Mouse (Mus musculus) urinary bladder, postnatal 25 days (tissue): ENCODE data around the gene Rapgef4.
"Not testable (repeated sequence)": the region's sequence is repeated elsewhere in the genome, so short reads cannot be mapped to it uniquely, and the experiment has no call there.

Experiments
- DNase-seq: peaks from one replicate; pipeline ENCODE4 v3.0.0; 2022; ENCODE audit warnings: low spot score

Gene Rapgef4

GRCm38 (mm10) chr2:72029081-72029480, 48.0 kb downstream of the Rapgef4 start:
- DNase-seq, result no peak

- DNase-seq, result no peak
Measured at GRCm38 (mm10) chr2:72029586-72030144, 48.6 kb downstream of the Rapgef4 start.

- no peak for DNase-seq
Measured at GRCm38 (mm10) chr2:72031717-72032116, 50.7 kb downstream of the Rapgef4 start.

GRCm38 (mm10) chr2:72035616-72036015, 54.6 kb downstream of the Rapgef4 start:
- DNase-seq, result peak; percentile 47

GRCm38 (mm10) chr2:72037357-72037756, 56.3 kb downstream of the Rapgef4 start:
- no peak for DNase-seq

GRCm38 (mm10) chr2:72038235-72038634, 57.2 kb downstream of the Rapgef4 start:
- DNase-seq, result peak; percentile 84

- no peak for DNase-seq
Measured at GRCm38 (mm10) chr2:72038651-72039251, 57.7 kb downstream of the Rapgef4 start.

GRCm38 (mm10) chr2:72039522-72040045, 58.5 kb downstream of the Rapgef4 start:
- DNase-seq, result no peak

GRCm38 (mm10) chr2:72041087-72041486, 60.0 kb downstream of the Rapgef4 start:
- DNase-seq, result no peak

- DNase-seq, result no peak
Measured at GRCm38 (mm10) chr2:72042093-72042492, 61.1 kb downstream of the Rapgef4 start.

- no peak for DNase-seq
Measured at GRCm38 (mm10) chr2:72044191-72044590, 63.2 kb downstream of the Rapgef4 start.

- no peak for DNase-seq
Measured at GRCm38 (mm10) chr2:72045024-72045423, 64.0 kb downstream of the Rapgef4 start.

GRCm38 (mm10) chr2:72045659-72046058, 64.6 kb downstream of the Rapgef4 start:
- no peak for DNase-seq

- DNase-seq, result no peak
Measured at GRCm38 (mm10) chr2:72050451-72050850, 69.4 kb downstream of the Rapgef4 start.

GRCm38 (mm10) chr2:72054280-72054679, 73.2 kb downstream of the Rapgef4 start:
- DNase-seq, result no peak

- DNase-seq, result no peak
Measured at GRCm38 (mm10) chr2:72054736-72055135, 73.7 kb downstream of the Rapgef4 start.

- no peak for DNase-seq
Measured at GRCm38 (mm10) chr2:72055476-72055875, 74.4 kb downstream of the Rapgef4 start.

GRCm38 (mm10) chr2:72056081-72056874, 75.2 kb downstream of the Rapgef4 start:
- no peak for DNase-seq

- DNase-seq, result no peak
Measured at GRCm38 (mm10) chr2:72062931-72063330, 81.9 kb downstream of the Rapgef4 start.

- DNase-seq, result no peak
Measured at GRCm38 (mm10) chr2:72068505-72068904, 87.5 kb downstream of the Rapgef4 start.

GRCm38 (mm10) chr2:72070086-72070485, 89.0 kb downstream of the Rapgef4 start:
- no peak for DNase-seq

- not testable (repeated sequence) for DNase-seq
Measured at GRCm38 (mm10) chr2:72073121-72073520, 92.1 kb downstream of the Rapgef4 start.

GRCm38 (mm10) chr2:72074999-72075561, 94.0 kb downstream of the Rapgef4 start:
- no peak for DNase-seq
